Mouse (Mus musculus) midbrain, postnatal 0 days (tissue): ENCODE results near the gene Kcna3. TPM values are rescaled to one million over a fixed set of nuclear protein-coding genes. Genes with fewer than 3 reads are reported as not detected.

Experiments used
- ATAC-seq: fragments of 200-750 bp; cut with Nextera tagmentation; 2 replicates; pipeline ENCODE4 v1.8.0; 2017; ENCODE audit warnings: moderate number of reproducible peaks, mild to moderate bottlenecking, moderate TSS enrichment, moderate library complexity; ENCODE audit not compliant: low FRiP score
- DNase-seq: peaks from one replicate; pipeline ENCODE4 v3.0.0-alpha.2; 2015; ENCODE audit warnings: low spot score
- H3K27ac ChIP-seq: fragments of 300-500 bp; sonication (generic); 2 replicates; pipeline ENCODE4 v1.5.1; 2014; ENCODE audit warnings: low read depth, mild to moderate bottlenecking, low read length, mixed read lengths
- H3K27me3 ChIP-seq: fragments of 300-500 bp; sonication (generic); 2 replicates; pipeline ENCODE4 v1.6.1; 2014; ENCODE audit warnings: low read length, control low read depth, mixed read lengths; ENCODE audit not compliant: insufficient read depth
- H3K36me3 ChIP-seq: fragments of 300-500 bp; sonication (generic); 2 replicates; pipeline ENCODE4 v1.6.1; 2014; ENCODE audit warnings: low read length, control low read depth, mixed read lengths; ENCODE audit not compliant: insufficient read depth
- H3K4me1 ChIP-seq: fragments of 300-500 bp; sonication (generic); 2 replicates; pipeline ENCODE4 v1.6.1; 2014; ENCODE audit warnings: mild to moderate bottlenecking, control low read depth, antibody characterized with exemption, low read length, mixed read lengths; ENCODE audit not compliant: insufficient read depth
- H3K4me2 ChIP-seq: fragments of 300-500 bp; sonication (generic); 2 replicates; pipeline ENCODE4 v1.6.1; 2014; ENCODE audit warnings: low read depth, mild to moderate bottlenecking, low read length, mixed read lengths; ENCODE audit not compliant: poor library complexity, severe bottlenecking
- H3K4me3 ChIP-seq: fragments of 300-500 bp; sonication (generic); 2 replicates; pipeline ENCODE4 v1.5.1; 2014; ENCODE audit warnings: low read depth, mild to moderate bottlenecking, low read length, moderate library complexity
- H3K9ac ChIP-seq: fragments of 300-500 bp; sonication (generic); replicated peaks from 2 replicates; pipeline ENCODE4 v1.6.1; 2014; ENCODE audit warnings: mild to moderate bottlenecking, low read length, moderate library complexity, mixed read lengths; ENCODE audit not compliant: poor library complexity, severe bottlenecking
- H3K9me3 ChIP-seq: fragments of 300-500 bp; sonication (generic); 2 replicates; pipeline ENCODE4 v1.6.1; 2016; ENCODE audit warnings: low read length, control low read depth
- CTCF ChIP-seq: IDR thresholded peaks from 2 replicates; pipeline ENCODE4 v1.5.1; 2016; ENCODE audit warnings: antibody characterized with exemption, mild to moderate bottlenecking
- WGBS: fragments of 180-500 bp; shearing (Covaris S2); extraction: QIAGEN DNeasy Blood & Tissue Kit; methylation state at CpG from one replicate; pipeline ENCODE4 v1.1.7; 2014; 5-methylcytosine and 5-hydroxymethylcytosine counted together
- polyA plus RNA-seq: library from polyadenylated mRNA; unstranded; fragments of >200 nt; fragmentation: Nextera tagmentation; extraction: Ambion mirVana; gene quantifications from 2 replicates; pipeline ENCODE4 v1.2.1, GENCODE M21; 2015
- total RNA-seq: library from RNA; depleted of rRNA; stranded (reverse); fragments of >200 nt; gene quantifications from 2 replicates; pipeline ENCODE4 v1.2.3, GENCODE M21; 2014

Kcna3 gene
- total and polyA plus RNA-seq, 2 experiments from 2014 or later = 16.0 to 74.0 TPM

DNA sequence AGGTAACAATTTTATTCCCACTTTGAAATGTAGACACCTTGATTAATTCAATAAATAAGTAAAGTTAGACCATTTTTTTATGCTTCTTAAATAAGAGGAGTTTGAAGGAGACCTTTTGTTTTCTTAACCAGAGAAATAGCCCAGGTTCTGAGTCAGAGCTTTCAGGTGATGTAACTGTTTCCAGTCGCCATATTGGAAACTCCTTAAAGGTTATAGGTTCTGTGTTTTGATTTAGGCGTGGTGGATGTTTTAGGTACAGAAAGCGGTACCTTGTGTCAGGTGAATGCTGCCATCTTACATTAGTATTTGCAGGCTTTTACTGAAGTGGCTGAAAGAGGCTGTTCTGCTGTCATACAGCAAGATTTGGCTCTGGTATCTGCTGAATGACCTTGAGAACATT lies 4.4 kb downstream of the Kcna3 start:
- H3K4me2 ChIP-seq = peak overlapping the region; percentile 79
- H3K4me1 ChIP-seq = peaks cover 5% of the 10 kb centered on the region; the same call in 1 of the 2 replicates
- no peak for TF ChIP-seq CTCF
- no peaks in the 10 kb centered on the region for H3K36me3 ChIP-seq
- no peak overlapping the region for H3K9ac ChIP-seq
- H3K4me3 ChIP-seq = peak overlapping the region; percentile 81
- no peaks in the 10 kb centered on the region for H3K9me3 ChIP-seq
- DNase-seq = peak; percentile 1
- H3K27ac ChIP-seq = no peak overlapping the region
- WGBS = 73% methylated on average over 3 of the region's 3 CpGs
- H3K27me3 ChIP-seq = no peaks in the 10 kb centered on the region
- ATAC-seq = no peak

DNA sequence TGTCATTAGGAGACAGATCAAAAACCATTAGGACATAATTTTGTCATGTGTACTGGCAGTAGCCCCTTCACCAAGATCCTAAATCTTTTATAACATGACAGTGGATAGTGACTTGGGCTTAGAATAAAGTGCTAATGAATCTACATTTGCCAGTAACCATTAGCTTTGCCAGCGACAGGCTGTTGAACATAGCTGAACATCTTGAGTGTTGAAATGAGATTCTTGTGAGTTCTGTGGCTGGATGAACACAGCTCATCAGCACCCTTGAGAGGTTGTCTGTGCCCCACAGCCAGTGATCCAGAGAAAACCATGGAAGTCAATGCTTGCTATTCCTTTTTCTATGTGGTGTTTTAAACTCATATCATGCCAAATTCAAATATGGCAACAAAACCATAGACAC lies 5.7 kb downstream of the Kcna3 start:
- Histone ChIP-seq H3K9ac (0 out of 2 replicates have a peak overlapping the region, but pooled peaks have one; percentile 15), H3K4me3 (peak overlapping the region; percentile 81)
- 64% methylated on average over 1 of the region's 1 CpGs for WGBS

DNA sequence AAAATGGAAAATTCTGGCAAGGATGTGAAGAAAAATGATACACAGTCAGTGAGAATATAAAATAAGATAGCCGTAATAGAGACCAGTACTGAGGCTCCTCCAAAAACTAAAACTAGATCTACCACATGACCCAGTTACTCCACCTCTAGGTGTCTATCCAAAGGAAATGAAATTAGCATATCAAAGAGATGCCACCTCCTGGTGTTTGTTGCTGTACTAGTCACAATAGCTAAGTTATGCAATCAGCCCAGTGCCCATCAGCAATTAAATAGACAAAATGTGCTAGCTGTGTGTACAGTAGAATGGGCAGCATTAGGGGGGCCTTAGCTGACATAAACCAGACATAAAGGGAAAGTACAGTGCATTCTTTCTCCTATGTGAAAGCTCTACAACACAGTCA lies 25.5 kb downstream of the Kcna3 start:
- ATAC-seq (no peak), DNase-seq (no peak)
- Histone ChIP-seq H3K4me3 (no peak overlapping the region), H3K9ac (no peak overlapping the region), H3K27me3 (no peaks in the 10 kb centered on the region), H3K9me3 (no peaks in the 10 kb centered on the region), H3K4me2 (no peak overlapping the region), H3K27ac (no peak overlapping the region), H3K36me3 (no peaks in the 10 kb centered on the region), H3K4me1 (peaks cover 4% of the 10 kb centered on the region; the same call in 1 of the 2 replicates)
- 95% methylated on average over 1 of the region's 1 CpGs for WGBS
- TF ChIP-seq CTCF = no peak

More for the DNA sequence above, 5.7 kb downstream of the Kcna3 start:
- no peaks in the 10 kb centered on the region for H3K9me3 ChIP-seq
- no peak for DNase-seq
- H3K4me1 ChIP-seq = peaks cover 5% of the 10 kb centered on the region; the same call in 1 of the 2 replicates
- H3K27ac ChIP-seq = 0 out of 2 replicates have a peak overlapping the region, but pooled peaks have one; percentile 3
- H3K4me2 ChIP-seq = peak overlapping the region; percentile 79
- no peak for TF ChIP-seq CTCF
- ATAC-seq = no peak
- no peaks in the 10 kb centered on the region for H3K36me3 ChIP-seq
- no peaks in the 10 kb centered on the region for H3K27me3 ChIP-seq

DNA sequence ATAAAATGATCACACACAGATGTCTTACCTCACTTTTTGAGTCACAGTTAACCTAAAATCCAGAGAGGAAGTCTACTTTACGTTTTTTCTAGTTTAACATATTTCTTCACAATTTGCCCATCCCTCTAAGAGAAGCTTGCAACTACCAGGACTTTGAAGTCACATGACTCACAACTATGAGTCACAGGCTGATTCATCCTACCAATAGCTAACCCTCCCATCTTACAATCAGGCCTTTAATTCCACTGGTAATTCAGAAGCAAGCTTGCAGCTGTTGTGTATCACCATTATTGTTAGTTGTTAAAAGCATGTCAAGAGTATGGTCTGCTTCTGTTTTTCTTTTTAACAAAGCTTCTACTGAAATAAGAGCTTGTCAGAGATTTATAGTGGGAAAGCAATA lies 26.8 kb downstream of the Kcna3 start:
- no peaks in the 10 kb centered on the region for H3K36me3 ChIP-seq
- WGBS = 74% methylated on average over 1 of the region's 1 CpGs
- no peak for ATAC-seq
- H3K4me2 ChIP-seq = no peak overlapping the region
- H3K27me3 ChIP-seq = no peaks in the 10 kb centered on the region
- no peaks in the 10 kb centered on the region for H3K9me3 ChIP-seq
- H3K4me3 ChIP-seq = no peak overlapping the region
- no peak overlapping the region for H3K27ac ChIP-seq
- no peak overlapping the region for H3K9ac ChIP-seq
- DNase-seq = no peak
- no peak for TF ChIP-seq CTCF
- peaks cover 10% of the 10 kb centered on the region; the same call in 1 of the 2 replicates for H3K4me1 ChIP-seq

DNA sequence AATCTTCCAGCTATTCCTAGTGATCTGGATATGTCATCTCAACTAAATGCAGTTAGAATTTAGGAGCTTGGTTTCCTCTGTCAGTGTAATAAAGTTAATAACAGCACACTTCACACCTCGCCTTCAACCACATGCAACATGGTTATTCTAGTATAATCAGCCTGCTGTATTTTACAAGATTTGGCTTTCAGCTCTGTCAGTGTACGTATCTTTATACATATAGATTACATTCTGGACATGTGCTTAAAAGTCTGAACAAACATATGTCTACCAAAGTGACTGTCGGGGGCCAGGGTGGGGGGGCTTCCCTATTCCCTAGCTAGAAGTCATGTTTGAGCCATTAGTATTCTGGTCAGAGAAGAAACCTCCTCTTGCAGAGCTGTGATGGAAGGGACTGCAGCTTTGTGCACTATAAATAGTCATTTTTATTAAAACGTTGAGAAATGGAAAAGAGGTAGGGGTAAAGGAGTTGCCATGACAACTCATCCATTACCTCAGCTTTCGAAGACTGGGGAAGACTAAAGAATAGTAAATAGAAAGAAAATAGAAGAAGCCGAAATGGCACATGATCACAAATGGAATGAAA lies 29.6 kb downstream of the Kcna3 start:
- no peak for TF ChIP-seq CTCF
- H3K4me3 ChIP-seq = no peak overlapping the region
- H3K4me2 ChIP-seq = no peak overlapping the region
- ATAC-seq (peak; percentile 88), DNase-seq (peak; percentile 22)
- H3K27me3 ChIP-seq = no peaks in the 10 kb centered on the region
- H3K36me3 ChIP-seq = no peaks in the 10 kb centered on the region
- H3K4me1 ChIP-seq = peaks cover 10% of the 10 kb centered on the region; the same call in 1 of the 2 replicates
- no peaks in the 10 kb centered on the region for H3K9me3 ChIP-seq
- WGBS = 25% methylated on average over 6 of the region's 6 CpGs
- H3K27ac ChIP-seq = peak overlapping the region; percentile 82
- H3K9ac ChIP-seq = no peak overlapping the region

DNA sequence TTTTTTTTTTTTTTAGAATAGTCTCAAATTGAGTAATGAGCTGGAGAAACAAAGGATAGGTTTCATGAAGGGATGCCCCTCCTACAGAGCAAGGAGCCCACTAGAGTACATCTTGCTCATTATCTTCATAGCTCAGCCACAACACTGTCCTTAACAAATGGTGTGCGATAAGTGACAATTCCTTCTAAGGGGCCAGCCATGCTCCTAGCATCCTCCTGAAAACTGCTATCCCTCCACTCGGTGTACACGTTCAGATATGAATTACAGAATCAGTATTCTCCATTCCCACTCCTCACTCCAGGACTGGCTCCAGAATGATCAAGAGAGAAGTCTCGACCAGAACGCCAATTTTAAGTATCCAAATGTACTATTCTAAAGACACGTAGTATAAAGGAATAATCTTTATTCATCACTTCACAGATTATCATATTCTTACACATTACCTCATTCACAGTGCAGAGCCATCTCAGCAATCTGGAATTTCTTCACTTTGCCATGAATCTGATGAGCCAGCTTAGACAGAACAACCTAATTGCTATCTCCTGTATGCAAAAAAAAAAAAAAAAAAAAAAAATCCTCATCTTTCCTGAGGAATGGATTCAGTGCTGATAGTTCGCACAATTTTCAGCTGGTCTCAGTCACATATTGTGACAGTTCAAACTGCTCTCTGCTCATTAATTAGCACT lies 30.3 kb downstream of the Kcna3 start:
- H3K4me2 ChIP-seq = no peak overlapping the region
- no peaks in the 10 kb centered on the region for H3K36me3 ChIP-seq
- H3K27ac ChIP-seq = peak overlapping the region; percentile 82
- no peak for TF ChIP-seq CTCF
- 41% methylated on average over 7 of the region's 7 CpGs for WGBS
- DNase-seq (no peak), ATAC-seq (peak; percentile 67)
- no peaks in the 10 kb centered on the region for H3K9me3 ChIP-seq
- H3K4me3 ChIP-seq = no peak overlapping the region
- H3K4me1 ChIP-seq = peaks cover 10% of the 10 kb centered on the region; the same call in 1 of the 2 replicates
- H3K27me3 ChIP-seq = no peaks in the 10 kb centered on the region
- no peak overlapping the region for H3K9ac ChIP-seq
